Mouse (Mus musculus): ENCODE data around the gene Hmcn2. TPM values are rescaled to one million over a fixed set of nuclear protein-coding genes. Genes with fewer than 3 reads are reported as not detected.

The Hmcn2 gene
- polyA plus RNA-seq, 1 experiment from 2014 or later: 2.6 TPM

DNA sequence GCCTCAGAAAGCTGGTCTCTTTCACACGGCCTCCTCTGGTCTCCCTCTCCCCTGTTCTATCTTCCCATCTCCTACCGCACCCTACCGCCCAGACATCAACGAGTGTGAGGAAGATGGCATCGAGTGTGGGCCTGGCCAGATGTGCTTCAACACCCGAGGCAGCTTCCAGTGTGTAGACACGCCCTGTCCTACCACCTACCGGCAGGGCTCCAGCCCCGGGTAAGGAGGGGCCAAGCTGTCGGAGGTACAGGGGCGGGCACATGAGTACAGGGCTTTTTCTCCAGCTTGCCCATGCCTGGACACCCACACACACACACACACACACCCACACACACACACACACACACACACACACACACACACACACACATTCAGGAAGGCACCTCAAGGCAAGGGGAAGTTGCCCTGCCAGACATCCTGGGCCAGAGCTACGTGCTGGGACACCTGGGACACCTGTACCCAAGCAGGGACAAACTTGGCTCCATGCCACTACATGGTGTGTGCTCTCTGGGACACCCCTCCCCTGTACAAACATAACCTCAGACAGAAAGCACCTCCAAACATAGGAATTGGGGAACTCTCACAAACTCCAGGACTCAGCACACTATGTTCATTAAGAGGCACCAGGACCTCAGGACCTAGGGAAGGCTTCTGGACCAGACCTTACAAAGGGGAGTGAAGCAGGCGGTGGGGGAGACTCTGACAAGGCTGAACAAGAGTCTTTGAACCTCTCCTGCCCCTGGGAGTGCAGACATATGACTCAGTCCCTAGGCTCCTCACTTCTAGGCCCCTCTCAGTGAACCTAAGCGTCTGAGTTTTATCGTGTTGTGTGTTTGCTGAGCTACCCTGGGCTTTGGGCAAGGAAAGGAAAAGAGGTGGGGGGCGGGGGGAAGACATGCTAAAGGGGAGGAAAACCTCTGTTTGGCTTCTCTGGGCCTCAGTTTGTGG is 145.0 kb downstream of the Hmcn2 start:
- Histone ChIP-seq H3K4me2 (replicated peaks; ENCODE audit: low read depth) (peak overlapping the region; percentile 60), H3K27ac (replicated peaks) (peak overlapping the region; percentile 70), H3K36me3 (ENCODE audit: control insufficient read depth, insufficient read depth, low read length) (no peaks in the 10 kb centered on the region), H3K9me3 (ENCODE audit: control insufficient read depth, low read length) (no peaks in the 10 kb centered on the region), H3K27me3 (ENCODE audit: control insufficient read depth, insufficient read depth, low read length) (no peaks in the 10 kb centered on the region), H3K4me1 (replicated peaks; ENCODE audit: control insufficient read depth, insufficient read depth) (peaks cover 2% of the 10 kb centered on the region; the same call in 1 of the 2 replicates), H3K4me3 (ENCODE audit: low read depth, low read length) (peak overlapping the region; percentile 33; the same call in 1 of the 2 replicates), H3K9ac (ENCODE audit: low read length) (no peak overlapping the region)
- ATAC-seq (ENCODE audit: low FRiP score, low TSS enrichment) (peak; percentile 73), DNase-seq (ENCODE audit: low spot score) (peak; percentile 69)
- TF ChIP-seq EP300 (optimal IDR thresholded peaks at IDR 0.05) (no peak), CTCF (IDR thresholded peaks at IDR 0.05; ENCODE audit: low read depth) (peak; percentile 24; the same call in 1 of the 2 replicates)
- WGBS: 35% methylated on average over 16 of the region's 16 CpGs

DNA sequence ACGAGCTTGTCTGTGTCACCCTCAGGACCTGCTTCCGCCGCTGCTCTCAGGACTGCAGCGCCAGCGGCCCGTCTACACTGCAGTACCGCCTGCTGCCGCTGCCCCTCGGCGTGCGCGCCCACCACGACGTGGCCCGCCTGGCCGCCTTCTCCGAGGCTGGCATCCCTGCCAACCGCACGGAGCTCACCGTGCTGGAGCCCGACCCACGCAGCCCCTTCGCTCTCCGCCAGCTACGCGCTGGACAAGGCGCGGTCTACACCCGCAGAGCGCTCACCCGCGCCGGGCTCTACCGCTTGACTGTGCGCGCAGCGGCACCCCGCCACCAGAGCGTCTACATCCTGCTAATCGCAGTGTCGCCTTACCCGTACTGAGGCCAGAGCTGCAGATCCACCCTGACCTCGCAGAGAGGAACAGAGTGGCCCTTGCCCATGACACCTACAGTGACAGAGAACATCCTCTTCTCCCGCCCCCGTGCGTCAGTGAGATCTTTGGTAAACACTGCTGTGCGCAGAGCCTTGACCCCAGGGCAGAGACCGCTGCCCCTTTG is 145.9 kb downstream of the Hmcn2 start:
- Histone ChIP-seq H3K27me3 (ENCODE audit: control insufficient read depth, insufficient read depth, low read length) (no peaks in the 10 kb centered on the region), H3K9me3 (ENCODE audit: control insufficient read depth, low read length) (no peaks in the 10 kb centered on the region), H3K36me3 (ENCODE audit: control insufficient read depth, insufficient read depth, low read length) (no peaks in the 10 kb centered on the region), H3K9ac (ENCODE audit: low read length) (peak overlapping the region; percentile 59), H3K4me3 (ENCODE audit: low read depth, low read length) (peak overlapping the region; percentile 33), H3K4me2 (replicated peaks; ENCODE audit: low read depth) (peak overlapping the region; percentile 60), H3K27ac (replicated peaks) (peak overlapping the region; percentile 70), H3K4me1 (replicated peaks; ENCODE audit: control insufficient read depth, insufficient read depth) (peaks cover 2% of the 10 kb centered on the region; the same call in 1 of the 2 replicates)
- TF ChIP-seq CTCF (IDR thresholded peaks at IDR 0.05; ENCODE audit: low read depth): peak; percentile 72
- no peak for TF ChIP-seq EP300 (optimal IDR thresholded peaks at IDR 0.05)
- WGBS: 3% methylated on average over 48 of the region's 48 CpGs
- ATAC-seq (ENCODE audit: low FRiP score, low TSS enrichment) (peak; percentile 34), DNase-seq (ENCODE audit: low spot score) (peak; percentile 67)

- DNase-seq (ENCODE audit: low spot score): no peak
- H3K27me3 ChIP-seq (ENCODE audit: control insufficient read depth, insufficient read depth, low read length): no peaks in the 10 kb centered on the region
These were observed 146.7 kb downstream of the Hmcn2 start for GRCm38 (mm10) chr2:31460920-31461319.

DNA sequence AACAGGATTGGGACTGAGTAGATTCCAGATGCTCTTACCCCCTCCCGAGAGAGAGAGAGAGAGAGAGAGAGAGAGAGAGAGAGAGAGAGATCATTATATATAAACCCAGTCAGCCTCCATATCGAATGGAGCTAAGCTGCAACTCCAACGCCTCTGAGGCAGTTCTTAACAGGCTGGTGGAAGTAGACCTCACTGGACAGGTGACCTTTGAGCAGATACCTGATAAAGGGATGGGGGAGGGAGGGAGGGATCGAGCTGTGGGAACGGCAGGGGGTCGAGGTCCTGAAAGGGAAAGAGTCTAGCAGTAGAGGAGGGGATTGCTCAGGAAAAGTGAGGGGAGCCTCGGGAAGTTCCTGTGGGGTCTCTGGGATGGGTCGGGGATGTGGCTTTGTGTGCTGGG is 147.8 kb downstream of the Hmcn2 start:
- no peaks in the 10 kb centered on the region for H3K27me3 ChIP-seq (ENCODE audit: control insufficient read depth, insufficient read depth, low read length)
- no peak for ATAC-seq (ENCODE audit: low FRiP score, low TSS enrichment)
- H3K36me3 ChIP-seq (ENCODE audit: control insufficient read depth, insufficient read depth, low read length): no peaks in the 10 kb centered on the region
- no peak for DNase-seq (ENCODE audit: low spot score)
- no peak overlapping the region for H3K4me2 ChIP-seq (replicated peaks; ENCODE audit: low read depth)
- no peak overlapping the region for H3K27ac ChIP-seq (replicated peaks)
- H3K4me3 ChIP-seq (ENCODE audit: low read depth, low read length): no peak overlapping the region
- H3K4me1 ChIP-seq (replicated peaks; ENCODE audit: control insufficient read depth, insufficient read depth): 0 out of 2 replicates have a peak, but pooled peaks cover 2% of the 10 kb centered on the region
- no peak overlapping the region for H3K9ac ChIP-seq (ENCODE audit: low read length)
- TF ChIP-seq EP300 (optimal IDR thresholded peaks at IDR 0.05) (no peak), CTCF (IDR thresholded peaks at IDR 0.05; ENCODE audit: low read depth) (no peak)
- 34% methylated on average over 8 of the region's 8 CpGs for WGBS
- no peaks in the 10 kb centered on the region for H3K9me3 ChIP-seq (ENCODE audit: control insufficient read depth, low read length)

More at GRCm38 (mm10) chr2:31460920-31461319, 146.7 kb downstream of the Hmcn2 start:
- Histone ChIP-seq H3K27ac (replicated peaks) (no peak overlapping the region), H3K9ac (ENCODE audit: low read length) (no peak overlapping the region), H3K9me3 (ENCODE audit: control insufficient read depth, low read length) (no peaks in the 10 kb centered on the region), H3K4me2 (replicated peaks; ENCODE audit: low read depth) (no peak overlapping the region), H3K36me3 (ENCODE audit: control insufficient read depth, insufficient read depth, low read length) (no peaks in the 10 kb centered on the region), H3K4me3 (ENCODE audit: low read depth, low read length) (no peak overlapping the region), H3K4me1 (replicated peaks; ENCODE audit: control insufficient read depth, insufficient read depth) (peaks cover 2% of the 10 kb centered on the region; the same call in 1 of the 2 replicates)
- ATAC-seq (ENCODE audit: low FRiP score, low TSS enrichment): no peak
- no peak for TF ChIP-seq CTCF (IDR thresholded peaks at IDR 0.05; ENCODE audit: low read depth)
- TF ChIP-seq EP300 (optimal IDR thresholded peaks at IDR 0.05): no peak
- 72% methylated on average over 7 of the region's 7 CpGs for WGBS

GRCm38 (mm10) chr2:31463253-31463652 is 149.0 kb downstream of the Hmcn2 start:
- Histone ChIP-seq H3K36me3 (ENCODE audit: control insufficient read depth, insufficient read depth, low read length) (no peaks in the 10 kb centered on the region), H3K27me3 (ENCODE audit: control insufficient read depth, insufficient read depth, low read length) (no peaks in the 10 kb centered on the region), H3K27ac (replicated peaks) (no peak overlapping the region), H3K4me3 (ENCODE audit: low read depth, low read length) (no peak overlapping the region), H3K4me2 (replicated peaks; ENCODE audit: low read depth) (no peak overlapping the region), H3K9ac (ENCODE audit: low read length) (no peak overlapping the region), H3K9me3 (ENCODE audit: control insufficient read depth, low read length) (no peaks in the 10 kb centered on the region), H3K4me1 (replicated peaks; ENCODE audit: control insufficient read depth, insufficient read depth) (0 out of 2 replicates have a peak, but pooled peaks cover 2% of the 10 kb centered on the region)
- 62% methylated on average over 7 of the region's 7 CpGs for WGBS
- DNase-seq (ENCODE audit: low spot score) (no peak), ATAC-seq (ENCODE audit: low FRiP score, low TSS enrichment) (no peak)
- no peak for TF ChIP-seq EP300 (optimal IDR thresholded peaks at IDR 0.05)
- TF ChIP-seq CTCF (IDR thresholded peaks at IDR 0.05; ENCODE audit: low read depth): no peak
